Comparison of ENCODE assay signal across 8 mouse cellular contexts in the genomic region with DNA sequence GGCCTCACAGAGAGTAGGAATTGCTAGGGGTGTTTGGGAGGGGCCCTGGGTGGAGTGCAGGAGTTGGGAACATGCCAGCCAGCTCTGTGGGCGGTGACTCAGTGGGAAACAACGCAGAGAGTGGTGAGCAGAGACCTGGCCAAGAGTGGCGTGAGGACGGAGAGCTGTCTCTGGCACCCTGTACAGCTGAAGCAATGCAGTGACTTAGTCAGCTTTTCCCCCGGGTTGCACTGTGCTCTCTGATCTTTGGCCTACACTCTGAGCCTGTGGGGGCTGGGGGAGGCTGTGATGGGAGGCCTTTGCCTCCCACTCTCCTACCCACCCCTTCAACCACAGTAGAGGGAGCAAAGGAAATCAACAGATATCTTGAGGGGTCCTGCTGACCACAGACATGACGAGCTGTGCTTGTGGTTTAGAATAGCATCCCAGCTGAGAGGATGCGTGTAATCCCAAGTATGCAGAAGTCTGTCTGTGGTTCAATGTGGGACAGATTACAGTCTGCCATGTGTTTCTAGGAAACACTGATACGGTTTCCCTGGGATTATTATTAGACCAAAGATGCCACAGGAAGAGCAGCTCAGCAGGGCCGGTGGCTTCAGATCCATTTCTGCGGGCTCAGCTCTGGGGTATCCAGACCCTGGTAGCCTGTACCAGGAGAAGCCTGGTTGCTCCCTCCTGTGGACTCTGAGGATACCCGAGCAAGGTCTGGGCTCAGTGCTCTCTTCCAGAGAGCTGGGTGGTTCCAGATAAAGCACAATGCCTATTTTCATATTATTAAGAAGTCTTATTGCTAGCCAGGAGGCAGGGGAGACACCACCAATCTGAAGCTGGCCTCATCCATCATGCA.
DNase-seq lines count a peak whose midpoint lies in the region; ATAC-seq and TF ChIP-seq lines count a peak whose summit lies in the region.

No protein-coding gene starts in this region.

- H3K27ac ChIP-seq in neural tube, embryonic 13.5 days (replicated peaks): no peak overlapping the region
- peak overlapping the region; percentile 63 for H3K27ac ChIP-seq in gastrocnemius, adult 2 months
- peak overlapping the region; percentile 24; the same call in 1 of the 2 replicates for H3K27ac ChIP-seq in intestine, embryonic 16.5 days (ENCODE audit: low read length)
- H3K27ac ChIP-seq in lung, embryonic 14.5 days (ENCODE audit: low read depth): 0 out of 2 replicates have a peak overlapping the region, but pooled peaks have one; percentile 36

- no peaks in the 10 kb centered on the region for H3K36me3 ChIP-seq in neural tube, embryonic 13.5 days
- H3K36me3 ChIP-seq in intestine, embryonic 16.5 days (ENCODE audit: control insufficient read depth, insufficient read depth, low read length): no peaks in the 10 kb centered on the region
- no peaks in the 10 kb centered on the region for H3K36me3 ChIP-seq in lung, embryonic 14.5 days (ENCODE audit: insufficient read depth)

- H3K9ac ChIP-seq in neural tube, embryonic 13.5 days: no peak overlapping the region
- H3K9ac ChIP-seq in intestine, embryonic 16.5 days (ENCODE audit: low read depth, low read length): peak overlapping the region; percentile 17; the same call in 1 of the 2 replicates
- H3K9ac ChIP-seq in lung, embryonic 14.5 days: no peak overlapping the region

- H3K27me3 ChIP-seq in neural tube, embryonic 13.5 days: no peaks in the 10 kb centered on the region
- no peaks in the 10 kb centered on the region for H3K27me3 ChIP-seq in intestine, embryonic 16.5 days (replicated peaks; ENCODE audit: control insufficient read depth, insufficient read depth, low read length)
- no peaks in the 10 kb centered on the region for H3K27me3 ChIP-seq in lung, embryonic 14.5 days (ENCODE audit: insufficient read depth, low read length)

- no peak overlapping the region for H3K4me2 ChIP-seq in neural tube, embryonic 13.5 days
- H3K4me2 ChIP-seq in intestine, embryonic 16.5 days (ENCODE audit: low read depth, low read length): no peak overlapping the region
- no peak overlapping the region for H3K4me2 ChIP-seq in lung, embryonic 14.5 days

- TF ChIP-seq CTCF in gastrocnemius, adult 2 months (IDR thresholded peaks at IDR 0.05): peak; percentile 25; the same call in 1 of the 2 replicates
- TF ChIP-seq CTCF in lung, embryonic 14.5 days (IDR thresholded peaks at IDR 0.05; ENCODE audit: low read depth): no peak

- intact Hi-C loops in gastrocnemius, adult 2 months (cut with DNase I): no loop called here

- no peak for DNase-seq in neural tube, embryonic 10.5 days (ENCODE audit: extremely low spot score, low spot score)
- DNase-seq in gastrocnemius, adult 2 months: peak; percentile 75
- peak; percentile 80 for DNase-seq in lung, embryonic 14.5 days
- DNase-seq in urinary bladder, postnatal 10 days (ENCODE audit: low spot score): peak; percentile 23
- no peak for DNase-seq in frontal cortex, postnatal 25 days (ENCODE audit: low spot score in 2 of 2)
- no peak for DNase-seq in left cerebral cortex, adult 18-20 months (ENCODE audit: low spot score in 2 of 2)

- H3K4me3 ChIP-seq in neural tube, embryonic 13.5 days: no peak overlapping the region
- H3K4me3 ChIP-seq in gastrocnemius, adult 2 months: no peak overlapping the region
- no peak overlapping the region for H3K4me3 ChIP-seq in intestine, embryonic 16.5 days (ENCODE audit: low read length)
- no peak overlapping the region for H3K4me3 ChIP-seq in lung, embryonic 14.5 days (ENCODE audit: low read depth, low read length)

- no peaks in the 10 kb centered on the region for H3K9me3 ChIP-seq in neural tube, embryonic 13.5 days
- H3K9me3 ChIP-seq in intestine, embryonic 16.5 days (ENCODE audit: control insufficient read depth, low read length): no peaks in the 10 kb centered on the region
- H3K9me3 ChIP-seq in lung, embryonic 14.5 days (ENCODE audit: low read depth, low read length): no peaks in the 10 kb centered on the region

- WGBS in neural tube, embryonic 13.5 days: 67% methylated on average over 11 of the region's 11 CpGs
- 55% methylated on average over 11 of the region's 11 CpGs for WGBS in intestine, embryonic 16.5 days
- 44% methylated on average over 11 of the region's 11 CpGs for WGBS in lung, embryonic 14.5 days

- ATAC-seq in neural tube, embryonic 13.5 days (ENCODE audit: low read depth): 0 out of 2 replicates have a peak, but pooled peaks have one; percentile 50
- ATAC-seq in intestine, embryonic 16.5 days: peak; percentile 87
- ATAC-seq in lung, embryonic 14.5 days (ENCODE audit: insufficient read depth): peak; percentile 84

- peaks cover 8% of the 10 kb centered on the region; the same call in 1 of the 2 replicates for H3K4me1 ChIP-seq in neural tube, embryonic 13.5 days (replicated peaks)
- peaks cover 19% of the 10 kb centered on the region; the same call in 1 of the 2 replicates for H3K4me1 ChIP-seq in intestine, embryonic 16.5 days (ENCODE audit: control insufficient read depth, insufficient read depth, low read length)
- H3K4me1 ChIP-seq in lung, embryonic 14.5 days (ENCODE audit: insufficient read depth): peaks cover 10% of the 10 kb centered on the region; the same call in 1 of the 2 replicates

Comparison
In these comparisons a context has a peak if more than half of its experiments do, and no peak if none do; other contexts are left out.
1. DNase-seq: peak in gastrocnemius, adult 2 months (single experiment), lung, embryonic 14.5 days (single experiment) and urinary bladder, postnatal 10 days (single experiment); none in neural tube, embryonic 10.5 days (single experiment), frontal cortex, postnatal 25 days (0 of 2) and left cerebral cortex, adult 18-20 months (0 of 2).
2. Peak in every context shown above with its lines, with median percentiles within 50 percentile points of each other: ATAC-seq.